Mouse (Mus musculus) MEL (cell line): ENCODE results near the gene Myom1. TPM values are rescaled to one million over a fixed set of nuclear protein-coding genes. Genes with fewer than 3 reads are reported as not detected.

Source experiments
- DNase-seq: peaks from one replicate; pipeline ENCODE4 v3.0.0; 2011; ENCODE audit warnings: low read depth, low spot score
- H3K27ac ChIP-seq: 2 replicates; pipeline ENCODE4 v1.5.1; 2012; ENCODE audit warnings: low read depth, mild to moderate bottlenecking, control low read depth, low read length, moderate library complexity; ENCODE audit not compliant: control insufficient read depth
- H3K27me3 ChIP-seq, 2 experiments: fragments of 150-350 bp in 1 of 2; sonication (generic) in 1 of 2; 2 replicates each; pipeline ENCODE4 v1.6.1; 2012; ENCODE audit warnings: low read length in 2 of 2, mild to moderate bottlenecking in 2 of 2, improper control_type of control experiment in 1 of 2, moderate library complexity in 1 of 2; ENCODE audit not compliant: insufficient read depth in 2 of 2, control insufficient read depth in 1 of 2
- H3K36me3 ChIP-seq, 2 experiments: 2 replicates each; pipeline ENCODE4 v1.6.1; 2012 to 2014; ENCODE audit warnings: low read length in 2 of 2, improper control_type of control experiment in 1 of 2, inconsistent platforms in 1 of 2, mild to moderate bottlenecking in 1 of 2; ENCODE audit not compliant: insufficient read depth in 2 of 2, control insufficient read depth in 1 of 2
- H3K4me1 ChIP-seq, 2 experiments: fragments of 150-350 bp in 1 of 2; sonication (generic) in 1 of 2; 2 replicates each; pipeline ENCODE4 v1.6.1; 2012; ENCODE audit warnings: low read length in 2 of 2, improper control_type of control experiment in 1 of 2, mild to moderate bottlenecking in 1 of 2; ENCODE audit not compliant: insufficient read depth in 2 of 2, control insufficient read depth in 1 of 2
- H3K4me3 ChIP-seq, 2 experiments: fragments of 150-350 bp in 1 of 2; sonication (generic) in 1 of 2; 2 replicates each; pipeline ENCODE4 v1.5.1; 2012; ENCODE audit warnings: low read depth in 2 of 2, low read length in 2 of 2, mild to moderate bottlenecking in 2 of 2, moderate library complexity in 2 of 2, control low read depth in 1 of 2, improper control_type of control experiment in 1 of 2; ENCODE audit not compliant: control insufficient read depth in 1 of 2, insufficient read depth in 1 of 2
- H3K79me2 ChIP-seq: 2 replicates; pipeline ENCODE4 v1.6.1; 2012; ENCODE audit warnings: mild to moderate bottlenecking, low read length, moderate library complexity; ENCODE audit not compliant: control insufficient read depth, poor library complexity, insufficient read depth
- H3K9ac ChIP-seq: 2 replicates; pipeline ENCODE4 v1.6.1; 2012; ENCODE audit warnings: low read depth, mild to moderate bottlenecking, control low read depth, low read length, moderate library complexity; ENCODE audit not compliant: control insufficient read depth, poor library complexity, severe bottlenecking
- H3K9me3 ChIP-seq: fragments of 150-350 bp; sonication (generic); replicated peaks from 2 replicates; pipeline ENCODE4 v1.6.1; 2012; ENCODE audit warnings: mild to moderate bottlenecking, low read length, improper control_type of control experiment, moderate library complexity; ENCODE audit not compliant: insufficient read depth
- CTCF ChIP-seq, 3 experiments: IDR thresholded peaks in 2 of 3; conservative IDR thresholded peaks in 1 of 3; 2 replicates each; pipeline ENCODE4 v1.5.1; 2011 to 2012; ENCODE audit warnings: low read length in 3 of 3, low read depth in 2 of 3, mild to moderate bottlenecking in 2 of 3, improper control_type of control experiment in 1 of 3, inconsistent platforms in 1 of 3, mixed read lengths in 1 of 3, moderate library complexity in 1 of 3; ENCODE audit not compliant: control insufficient read depth in 1 of 3, insufficient read depth in 1 of 3, poor library complexity in 1 of 3, severe bottlenecking in 1 of 3
- ELF1 ChIP-seq: IDR thresholded peaks from 2 replicates; pipeline ENCODE4 v1.6.1; 2014; ENCODE audit warnings: low read depth, mild to moderate bottlenecking, inconsistent platforms, low read length, improper control_type of control experiment, moderate library complexity
- ETS1 ChIP-seq: IDR thresholded peaks from 2 replicates; pipeline ENCODE4 v1.6.1; 2012; ENCODE audit warnings: low read depth, mild to moderate bottlenecking, inconsistent platforms, low read length, improper control_type of control experiment, moderate library complexity
- GABPA ChIP-seq: IDR thresholded peaks from 2 replicates; pipeline ENCODE4 v1.6.1; 2012; ENCODE audit warnings: low read depth, mild to moderate bottlenecking, inconsistent platforms, low read length, improper control_type of control experiment, moderate library complexity
- KAT2A ChIP-seq: conservative IDR thresholded peaks from 2 replicates; pipeline ENCODE4 v1.6.1; 2012; ENCODE audit warnings: low read depth, low read length, improper control_type of control experiment, inconsistent platforms
- MAZ ChIP-seq: IDR thresholded peaks from 2 replicates; pipeline ENCODE4 v1.6.1; 2012; ENCODE audit warnings: low read depth, mild to moderate bottlenecking, inconsistent platforms, low read length, improper control_type of control experiment
- MXI1 ChIP-seq: IDR thresholded peaks from 2 replicates; pipeline ENCODE4 v1.6.1; 2011; ENCODE audit warnings: mild to moderate bottlenecking, low read depth, low read length, improper control_type of control experiment
- RAD21 ChIP-seq: IDR thresholded peaks from 2 replicates; pipeline ENCODE4 v1.6.1; 2011; ENCODE audit warnings: mild to moderate bottlenecking, low read depth, low read length, improper control_type of control experiment
- SMC3 ChIP-seq: IDR thresholded peaks from 2 replicates; pipeline ENCODE4 v1.6.1; 2011; ENCODE audit warnings: low read depth, low read length, improper control_type of control experiment
- TAL1 ChIP-seq: IDR thresholded peaks from 2 replicates; pipeline ENCODE4 v1.6.1; 2012; ENCODE audit warnings: mild to moderate bottlenecking, inconsistent platforms, low read length, moderate library complexity, mixed read lengths
- TBP ChIP-seq: IDR thresholded peaks from 2 replicates; pipeline ENCODE4 v1.8.0; 2011; ENCODE audit warnings: low read depth, low read length, improper control_type of control experiment
- TCF12 ChIP-seq: IDR thresholded peaks from 2 replicates; pipeline ENCODE4 v1.6.1; 2014; ENCODE audit warnings: low read depth, mild to moderate bottlenecking, inconsistent platforms, low read length, improper control_type of control experiment, moderate library complexity
- UBTF ChIP-seq: IDR thresholded peaks from 2 replicates; pipeline ENCODE4 v1.6.1; 2012; ENCODE audit warnings: low read depth, mild to moderate bottlenecking, inconsistent platforms, low read length, improper control_type of control experiment, moderate library complexity, borderline replicate concordance; ENCODE audit not compliant: insufficient read depth
- polyA plus RNA-seq, 2 experiments: library from polyadenylated mRNA; stranded (reverse) in 1 of 2; unstranded in 1 of 2; fragments of >175 nt in 1 of 2; fragments of >200 nt in 1 of 2; gene quantifications; 2 replicates each; pipeline versions ENCODE4 v1.2.1 to v1.2.4; 2012; ENCODE audit warnings: low replicate concordance in 2 of 2, low read depth in 1 of 2; ENCODE audit not compliant: insufficient read length in 2 of 2, insufficient read depth in 1 of 2, missing spikeins in 1 of 2
- total RNA-seq: library from RNA; depleted of rRNA; stranded (reverse); fragments of 300-350 nt; gene quantifications from 2 replicates; pipeline ENCODE4 v1.2.3, GENCODE M21; 2012

Gene Myom1
- total and polyA plus RNA-seq, 3 experiments, result 0.65 to 0.79 TPM; not detected in 1

DNA sequence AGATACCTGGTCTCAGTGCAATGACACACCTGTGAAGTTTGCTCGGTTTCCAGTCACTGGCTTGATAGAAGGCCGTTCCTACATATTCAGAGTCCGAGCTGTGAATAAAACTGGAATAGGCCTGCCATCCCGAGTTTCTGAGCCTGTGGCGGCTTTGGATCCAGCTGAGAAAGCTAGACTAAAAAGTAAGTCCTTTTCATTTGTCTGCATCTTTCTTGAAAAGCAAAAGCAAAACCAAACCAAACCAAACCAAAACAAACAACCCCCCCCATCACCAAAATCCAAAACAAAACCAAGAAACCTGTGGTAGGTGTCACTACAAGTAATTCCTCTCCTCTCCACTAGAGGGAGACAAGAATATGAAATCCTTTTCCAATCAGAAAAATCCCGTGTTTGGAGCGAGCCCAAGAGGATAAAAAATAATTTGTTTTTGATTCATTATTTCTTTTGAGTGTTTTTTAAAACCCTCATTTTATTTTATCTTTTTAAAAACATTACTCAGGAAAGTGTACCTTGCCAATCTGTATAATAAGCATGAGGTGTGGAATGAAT is 62.1 kb downstream of the Myom1 start (continued):
- peak in 2 of 3 experiments; percentile 70 to 82; a peak in 4 of 6 replicates for TF ChIP-seq CTCF (IDR thresholded peaks at IDR 0.05 in 2 of 3, conservative IDR thresholded peaks at IDR 0.05 in 1 of 3; ENCODE audit: control insufficient read depth in 1 of 3, insufficient read depth in 1 of 3, low read depth in 2 of 3, low read length in 3 of 3, poor library complexity in 1 of 3, severe bottlenecking in 1 of 3)
- TF ChIP-seq TCF12, result no peak
- peak; percentile 87 for TF ChIP-seq SMC3
- TF ChIP-seq, all 39 proteins: peak for 7

DNA sequence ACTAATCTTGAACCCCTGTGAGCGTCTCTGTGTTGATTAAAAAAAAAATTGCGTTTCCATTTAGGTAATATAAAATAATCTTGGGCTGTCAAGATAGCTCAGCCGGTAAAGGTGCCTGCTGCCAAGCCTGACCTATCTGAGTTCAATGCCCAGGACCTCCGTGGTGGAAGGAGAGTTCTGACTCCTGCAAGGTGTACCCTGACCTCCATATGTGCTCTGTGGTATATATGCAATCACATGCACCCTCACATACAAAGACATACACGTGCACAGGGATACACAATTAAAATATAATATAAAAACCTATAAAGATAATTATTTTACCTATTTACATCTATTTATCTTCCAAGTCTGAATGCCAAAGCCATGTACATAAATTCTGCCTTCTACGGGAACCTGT is 62.7 kb downstream of the Myom1 start:
- H3K36me3 ChIP-seq, result no peaks in the 10 kb centered on the region
- no peak for DNase-seq
- TF ChIP-seq TAL1 (no peak), MXI1 (0 out of 2 replicates have a peak, but pooled peaks have one; percentile 1), UBTF (no peak), ELF1 (no peak), MAZ (0 out of 2 replicates have a peak, but pooled peaks have one; percentile 2), KAT2A (no peak)
- TF ChIP-seq, all 39 proteins: peak for 2
- Histone ChIP-seq H3K9me3 (no peaks in the 10 kb centered on the region), H3K27me3 (no peaks in the 10 kb centered on the region), H3K4me1 (no peaks in the 10 kb centered on the region; a peak in 1 of 4 replicates), H3K4me3 (no peak overlapping the region), H3K79me2 (no peaks in the 10 kb centered on the region), H3K9ac (no peak overlapping the region), H3K27ac (no peak overlapping the region)

DNA sequence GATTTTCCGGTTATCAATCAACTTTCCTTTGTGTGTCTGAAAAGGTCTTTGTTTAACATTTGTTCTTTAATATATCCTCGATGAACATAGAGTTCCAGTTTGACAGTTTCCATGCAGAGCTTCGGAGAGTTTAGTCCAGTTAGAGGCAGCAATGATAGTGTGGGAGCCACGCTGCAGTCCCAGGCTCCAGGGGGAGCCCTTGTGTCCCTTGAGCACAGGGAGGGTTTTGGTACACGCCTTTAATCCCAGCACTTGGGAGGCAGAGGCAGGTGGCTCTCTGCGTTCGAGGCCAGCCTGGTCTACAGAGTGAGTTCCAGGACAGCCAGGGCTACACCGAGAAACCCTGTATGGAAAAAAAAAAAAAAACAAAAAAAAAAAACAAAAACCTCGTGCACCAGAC is 66.7 kb downstream of the Myom1 start:
- Histone ChIP-seq H3K4me3 (no peak overlapping the region), H3K27me3 (no peaks in the 10 kb centered on the region), H3K4me1 (peaks cover 0 to 1% of the 10 kb centered on the region in 2 experiments; a peak in 1 of 4 replicates), H3K27ac (no peak overlapping the region), H3K9ac (no peak overlapping the region), H3K79me2 (no peaks in the 10 kb centered on the region), H3K36me3 (no peaks in the 10 kb centered on the region), H3K9me3 (no peaks in the 10 kb centered on the region)
- DNase-seq, result no peak
- TF ChIP-seq TBP (no peak), SMC3 (peak; percentile 57), ELF1 (no peak), RAD21 (peak; percentile 38), ETS1 (no peak), GABPA (no peak), CTCF (IDR thresholded peaks at IDR 0.05 in 2 of 3, conservative IDR thresholded peaks at IDR 0.05 in 1 of 3; ENCODE audit: control insufficient read depth in 1 of 3, insufficient read depth in 1 of 3, low read depth in 2 of 3, low read length in 3 of 3, poor library complexity in 1 of 3, severe bottlenecking in 1 of 3) (peak in 2 of 3 experiments; percentile 48 to 52; a peak in 4 of 6 replicates)
